Mouse (Mus musculus): ENCODE data around the gene Ncoa1. TPM values are rescaled to one million over a fixed set of nuclear protein-coding genes. Genes with fewer than 3 reads are reported as not detected.

Ncoa1 gene
- polyA plus RNA-seq, 1 experiment from 2014 or later = 10.4 TPM

DNA sequence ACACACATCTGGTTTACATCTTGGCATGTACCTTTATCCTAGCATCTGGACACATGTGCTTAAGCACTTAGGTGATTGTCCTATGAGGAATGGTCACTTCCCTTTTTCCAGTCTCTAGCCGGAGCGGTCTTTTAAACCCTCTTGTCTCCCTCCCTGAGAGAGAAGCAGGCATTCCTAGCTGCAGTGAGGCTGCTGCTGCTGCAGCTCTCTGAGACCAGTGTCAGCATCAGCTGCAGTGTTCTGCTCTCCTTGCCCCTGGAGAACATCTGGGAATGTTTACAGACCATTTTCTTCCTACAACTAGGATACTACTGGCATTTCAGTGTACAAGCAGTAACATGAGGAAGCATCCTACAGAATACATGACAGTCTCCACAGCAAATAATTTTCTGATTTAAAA is 133.8 kb downstream of the Ncoa1 start:
- H3K4me3 ChIP-seq (ENCODE audit: low read depth, low read length) = no peak overlapping the region
- ATAC-seq (ENCODE audit: insufficient number of reproducible peaks, insufficient read depth, low FRiP score, low read depth) = no peak
- 0 out of 2 replicates have a peak, but pooled peaks cover 6% of the 10 kb centered on the region for H3K4me1 ChIP-seq (ENCODE audit: control insufficient read depth, insufficient read depth, low read length)
- no peak overlapping the region for H3K27ac ChIP-seq (ENCODE audit: low read length)
- H3K36me3 ChIP-seq (ENCODE audit: control insufficient read depth, insufficient read depth, low read length) = no peaks in the 10 kb centered on the region
- no peaks in the 10 kb centered on the region for H3K27me3 ChIP-seq (ENCODE audit: control insufficient read depth, insufficient read depth, low read length)
- no peaks in the 10 kb centered on the region for H3K9me3 ChIP-seq (ENCODE audit: control insufficient read depth, low read depth, low read length)
- no peak overlapping the region for H3K4me2 ChIP-seq (replicated peaks; ENCODE audit: low read depth, low read length)
- no peak overlapping the region for H3K9ac ChIP-seq (replicated peaks; ENCODE audit: low read depth, low read length)
- 57% methylated on average over 2 of the region's 2 CpGs for WGBS

DNA sequence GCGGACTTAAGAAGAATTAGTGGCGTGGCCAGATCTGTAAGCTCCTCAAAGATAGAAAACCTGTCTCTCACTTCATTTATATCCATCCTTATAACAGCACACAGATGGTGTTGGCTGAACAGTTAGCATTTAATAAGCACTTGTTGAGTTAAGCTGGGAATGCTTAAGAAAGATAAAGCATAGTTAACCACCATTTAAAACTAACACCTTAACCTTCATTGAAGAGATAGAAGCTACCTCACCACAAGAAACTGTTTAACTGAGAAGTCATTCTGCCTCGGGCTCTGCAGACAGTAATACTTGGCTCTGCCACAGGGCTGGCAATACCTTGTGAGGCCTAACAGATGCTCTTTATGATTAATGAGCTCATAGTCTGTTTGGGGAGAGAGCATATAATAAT is 134.9 kb downstream of the Ncoa1 start:
- Histone ChIP-seq H3K27ac (ENCODE audit: low read length) (no peak overlapping the region), H3K4me1 (ENCODE audit: control insufficient read depth, insufficient read depth, low read length) (0 out of 2 replicates have a peak, but pooled peaks cover 6% of the 10 kb centered on the region), H3K36me3 (ENCODE audit: control insufficient read depth, insufficient read depth, low read length) (no peaks in the 10 kb centered on the region), H3K4me3 (ENCODE audit: low read depth, low read length) (no peak overlapping the region), H3K9ac (replicated peaks; ENCODE audit: low read depth, low read length) (no peak overlapping the region), H3K9me3 (ENCODE audit: control insufficient read depth, low read depth, low read length) (no peaks in the 10 kb centered on the region), H3K27me3 (ENCODE audit: control insufficient read depth, insufficient read depth, low read length) (no peaks in the 10 kb centered on the region), H3K4me2 (replicated peaks; ENCODE audit: low read depth, low read length) (no peak overlapping the region)
- 66% methylated on average over 3 of the region's 3 CpGs for WGBS
- ATAC-seq (ENCODE audit: insufficient number of reproducible peaks, insufficient read depth, low FRiP score, low read depth) = no peak

DNA sequence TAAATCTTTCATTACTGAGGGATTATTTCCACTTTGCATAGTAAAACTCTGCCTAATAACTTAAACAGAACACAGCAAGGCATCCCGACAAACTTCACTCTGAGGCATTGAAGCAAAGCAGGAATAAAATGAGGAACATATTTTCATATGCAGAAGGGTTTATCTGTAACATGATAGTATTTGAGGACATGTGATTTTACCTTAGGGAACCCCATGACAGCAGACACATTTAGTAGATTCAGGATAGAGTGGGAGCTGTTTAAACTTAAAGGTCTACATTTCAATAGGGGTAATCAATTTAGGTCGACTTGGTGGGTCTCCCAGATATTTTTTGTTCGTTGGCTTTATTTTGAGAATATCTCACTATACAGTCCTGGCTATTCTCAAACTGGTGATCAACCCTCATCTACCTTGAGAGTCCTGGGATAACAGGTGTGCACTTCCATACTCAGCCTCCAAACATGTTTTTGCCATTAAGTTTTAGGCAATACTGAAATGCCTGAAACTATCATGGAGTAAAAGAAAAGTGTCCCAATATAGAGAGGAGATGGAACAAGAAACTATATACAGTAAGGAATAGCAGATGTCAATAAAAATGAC is 136.6 kb downstream of the Ncoa1 start:
- 64% methylated on average over 3 of the region's 3 CpGs for WGBS
- Histone ChIP-seq H3K4me2 (replicated peaks; ENCODE audit: low read depth, low read length) (no peak overlapping the region), H3K9me3 (ENCODE audit: control insufficient read depth, low read depth, low read length) (no peaks in the 10 kb centered on the region), H3K9ac (replicated peaks; ENCODE audit: low read depth, low read length) (no peak overlapping the region), H3K27ac (ENCODE audit: low read length) (no peak overlapping the region), H3K4me1 (ENCODE audit: control insufficient read depth, insufficient read depth, low read length) (0 out of 2 replicates have a peak, but pooled peaks cover 6% of the 10 kb centered on the region), H3K4me3 (ENCODE audit: low read depth, low read length) (no peak overlapping the region), H3K36me3 (ENCODE audit: control insufficient read depth, insufficient read depth, low read length) (no peaks in the 10 kb centered on the region), H3K27me3 (ENCODE audit: control insufficient read depth, insufficient read depth, low read length) (no peaks in the 10 kb centered on the region)
- no peak for ATAC-seq (ENCODE audit: insufficient number of reproducible peaks, insufficient read depth, low FRiP score, low read depth)

DNA sequence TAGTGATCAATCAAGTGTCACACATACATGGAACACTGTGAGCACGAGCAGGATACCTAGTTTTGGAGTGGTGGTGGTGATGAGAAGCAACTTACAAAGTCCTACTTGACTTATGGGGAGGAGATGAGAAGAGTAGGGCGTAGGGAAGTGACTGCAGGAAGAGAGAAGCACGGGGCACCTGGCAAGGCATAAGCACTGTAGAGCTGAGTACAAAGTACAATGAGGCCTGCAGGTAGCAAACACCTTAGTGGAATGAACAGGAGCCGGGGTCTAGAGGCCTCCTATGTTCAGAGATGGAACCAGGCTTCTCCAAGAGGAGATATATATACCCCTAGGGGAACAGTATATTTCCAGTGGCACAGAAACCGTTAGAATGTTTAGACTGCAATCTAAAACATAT is 153.4 kb downstream of the Ncoa1 start:
- no peak overlapping the region for H3K27ac ChIP-seq (ENCODE audit: low read length)
- peaks cover 5% of the 10 kb centered on the region; the same call in 1 of the 2 replicates for H3K36me3 ChIP-seq (ENCODE audit: control insufficient read depth, insufficient read depth, low read length)
- H3K9ac ChIP-seq (replicated peaks; ENCODE audit: low read depth, low read length) = no peak overlapping the region
- no peaks in the 10 kb centered on the region for H3K27me3 ChIP-seq (ENCODE audit: control insufficient read depth, insufficient read depth, low read length)
- H3K4me1 ChIP-seq (ENCODE audit: control insufficient read depth, insufficient read depth, low read length) = no peaks in the 10 kb centered on the region
- H3K9me3 ChIP-seq (ENCODE audit: control insufficient read depth, low read depth, low read length) = no peaks in the 10 kb centered on the region
- no peak overlapping the region for H3K4me2 ChIP-seq (replicated peaks; ENCODE audit: low read depth, low read length)
- WGBS = 65% methylated on average over 5 of the region's 5 CpGs
- no peak for ATAC-seq (ENCODE audit: insufficient number of reproducible peaks, insufficient read depth, low FRiP score, low read depth)
- H3K4me3 ChIP-seq (ENCODE audit: low read depth, low read length) = no peak overlapping the region

DNA sequence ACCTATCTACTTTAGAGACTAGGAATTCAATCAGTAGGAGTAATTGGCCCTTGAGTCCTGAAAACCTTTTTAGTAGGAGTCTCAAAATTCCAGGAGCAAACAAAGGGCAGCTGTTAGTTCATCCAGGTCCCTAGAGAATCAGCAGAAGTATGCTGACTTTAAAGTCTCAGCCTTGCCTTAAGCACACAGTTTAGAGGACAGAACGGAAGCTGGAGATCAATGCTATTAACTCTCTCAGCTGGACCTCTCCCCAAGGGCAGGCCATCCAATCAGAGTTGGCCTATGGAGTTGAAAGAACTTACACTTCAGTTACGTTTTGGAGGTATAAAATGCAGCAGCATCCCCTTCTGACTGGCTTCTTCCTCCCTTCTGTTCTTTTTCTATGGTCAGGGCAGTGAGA is 154.8 kb downstream of the Ncoa1 start:
- Histone ChIP-seq H3K4me1 (ENCODE audit: control insufficient read depth, insufficient read depth, low read length) (no peaks in the 10 kb centered on the region), H3K4me2 (replicated peaks; ENCODE audit: low read depth, low read length) (no peak overlapping the region), H3K9me3 (ENCODE audit: control insufficient read depth, low read depth, low read length) (no peaks in the 10 kb centered on the region), H3K36me3 (ENCODE audit: control insufficient read depth, insufficient read depth, low read length) (peaks cover 5% of the 10 kb centered on the region; the same call in 1 of the 2 replicates), H3K27me3 (ENCODE audit: control insufficient read depth, insufficient read depth, low read length) (no peaks in the 10 kb centered on the region), H3K27ac (ENCODE audit: low read length) (no peak overlapping the region), H3K9ac (replicated peaks; ENCODE audit: low read depth, low read length) (no peak overlapping the region), H3K4me3 (ENCODE audit: low read depth, low read length) (no peak overlapping the region)
- ATAC-seq (ENCODE audit: insufficient number of reproducible peaks, insufficient read depth, low FRiP score, low read depth) = no peak
- WGBS = 36% methylated on average over 2 of the region's 2 CpGs

DNA sequence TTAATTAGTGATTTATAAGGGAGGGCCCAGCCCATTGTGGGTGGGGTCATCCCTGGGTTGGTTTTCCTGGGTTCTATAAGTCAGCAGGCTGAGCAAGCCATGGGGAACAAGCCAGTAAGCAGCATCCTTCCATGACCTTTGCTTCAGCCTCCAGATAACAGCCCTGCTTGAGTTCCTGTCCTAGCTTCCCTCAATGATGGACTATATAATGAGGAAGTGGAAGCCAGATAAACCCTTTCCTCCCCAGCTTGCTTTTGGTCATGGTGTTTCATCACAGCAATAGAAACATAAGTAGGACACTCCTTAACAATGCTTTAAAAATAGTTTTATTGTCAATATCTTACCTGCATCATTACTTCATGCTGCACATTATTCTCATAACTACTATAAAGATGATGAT is 163.2 kb downstream of the Ncoa1 start:
- Histone ChIP-seq H3K27ac (ENCODE audit: low read length) (no peak overlapping the region), H3K9ac (replicated peaks; ENCODE audit: low read depth, low read length) (no peak overlapping the region), H3K9me3 (ENCODE audit: control insufficient read depth, low read depth, low read length) (no peaks in the 10 kb centered on the region), H3K4me1 (ENCODE audit: control insufficient read depth, insufficient read depth, low read length) (no peaks in the 10 kb centered on the region), H3K4me2 (replicated peaks; ENCODE audit: low read depth, low read length) (no peak overlapping the region), H3K4me3 (ENCODE audit: low read depth, low read length) (no peak overlapping the region), H3K27me3 (ENCODE audit: control insufficient read depth, insufficient read depth, low read length) (no peaks in the 10 kb centered on the region), H3K36me3 (ENCODE audit: control insufficient read depth, insufficient read depth, low read length) (0 out of 2 replicates have a peak, but pooled peaks cover 3% of the 10 kb centered on the region)
- no peak for ATAC-seq (ENCODE audit: insufficient number of reproducible peaks, insufficient read depth, low FRiP score, low read depth)

DNA sequence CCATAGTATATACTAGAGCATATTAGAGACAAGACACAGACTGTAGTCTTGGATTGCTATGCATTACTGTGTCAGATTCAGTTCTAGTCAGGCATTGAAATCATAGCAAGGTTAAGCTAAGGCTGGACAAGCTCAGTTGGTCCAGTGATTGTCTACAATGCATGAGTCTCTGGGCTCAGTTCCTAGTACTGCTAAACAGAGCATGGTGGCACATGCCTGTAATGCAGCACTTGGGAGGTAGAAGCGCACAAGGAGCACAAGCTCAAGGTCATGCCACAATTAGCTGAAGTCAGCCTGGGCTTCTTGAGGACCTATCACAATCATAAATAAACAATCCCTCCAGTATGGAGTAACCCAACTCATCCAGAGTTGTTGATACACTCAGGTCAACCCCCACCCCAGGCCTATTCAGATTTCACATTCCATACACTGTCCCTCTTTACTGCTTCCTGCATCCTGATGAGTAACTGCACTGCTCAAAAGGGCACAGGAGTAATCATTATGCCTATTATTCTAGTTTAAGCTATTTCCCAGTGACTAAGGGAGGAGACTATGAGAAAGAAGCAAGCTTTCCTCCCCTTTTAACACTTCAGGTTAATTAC is 170.2 kb downstream of the Ncoa1 start:
- no peak overlapping the region for H3K4me2 ChIP-seq (replicated peaks; ENCODE audit: low read depth, low read length)
- no peaks in the 10 kb centered on the region for H3K9me3 ChIP-seq (ENCODE audit: control insufficient read depth, low read depth, low read length)
- no peak for ATAC-seq (ENCODE audit: insufficient number of reproducible peaks, insufficient read depth, low FRiP score, low read depth)
- no peak overlapping the region for H3K9ac ChIP-seq (replicated peaks; ENCODE audit: low read depth, low read length)
- 83% methylated on average over 1 of the region's 1 CpGs for WGBS
- H3K27me3 ChIP-seq (ENCODE audit: control insufficient read depth, insufficient read depth, low read length) = no peaks in the 10 kb centered on the region
- no peaks in the 10 kb centered on the region for H3K4me1 ChIP-seq (ENCODE audit: control insufficient read depth, insufficient read depth, low read length)
- H3K4me3 ChIP-seq (ENCODE audit: low read depth, low read length) = no peak overlapping the region
- no peak overlapping the region for H3K27ac ChIP-seq (ENCODE audit: low read length)
- H3K36me3 ChIP-seq (ENCODE audit: control insufficient read depth, insufficient read depth, low read length) = no peaks in the 10 kb centered on the region

DNA sequence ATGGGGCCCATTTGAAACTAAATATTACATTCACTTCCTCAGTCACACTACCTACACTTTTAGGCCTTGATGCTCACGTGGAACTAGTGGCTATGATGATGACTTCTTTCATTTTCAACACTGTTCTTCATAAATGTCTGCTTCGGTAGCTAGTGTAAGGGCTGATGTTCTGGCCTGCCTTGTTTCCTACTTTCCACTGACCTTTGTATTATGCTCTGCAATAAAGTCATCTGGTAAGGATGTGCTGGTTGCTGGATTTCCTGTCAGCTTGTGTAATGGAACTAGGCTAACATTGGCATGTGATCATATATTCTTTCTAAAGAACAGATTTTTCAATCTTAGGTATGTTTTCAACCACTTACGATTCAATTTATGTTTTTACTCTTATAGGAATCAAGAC is 177.7 kb downstream of the Ncoa1 start:
- no peak overlapping the region for H3K27ac ChIP-seq (ENCODE audit: low read length)
- ATAC-seq (ENCODE audit: insufficient number of reproducible peaks, insufficient read depth, low FRiP score, low read depth) = no peak
- H3K9me3 ChIP-seq (ENCODE audit: control insufficient read depth, low read depth, low read length) = no peaks in the 10 kb centered on the region
- no peak overlapping the region for H3K4me2 ChIP-seq (replicated peaks; ENCODE audit: low read depth, low read length)
- peaks cover 5% of the 10 kb centered on the region; the same call in 1 of the 2 replicates for H3K36me3 ChIP-seq (ENCODE audit: control insufficient read depth, insufficient read depth, low read length)
- H3K9ac ChIP-seq (replicated peaks; ENCODE audit: low read depth, low read length) = no peak overlapping the region
- no peaks in the 10 kb centered on the region for H3K27me3 ChIP-seq (ENCODE audit: control insufficient read depth, insufficient read depth, low read length)
- no peaks in the 10 kb centered on the region for H3K4me1 ChIP-seq (ENCODE audit: control insufficient read depth, insufficient read depth, low read length)
- WGBS = 82% methylated on average over 3 of the region's 3 CpGs
- no peak overlapping the region for H3K4me3 ChIP-seq (ENCODE audit: low read depth, low read length)

DNA sequence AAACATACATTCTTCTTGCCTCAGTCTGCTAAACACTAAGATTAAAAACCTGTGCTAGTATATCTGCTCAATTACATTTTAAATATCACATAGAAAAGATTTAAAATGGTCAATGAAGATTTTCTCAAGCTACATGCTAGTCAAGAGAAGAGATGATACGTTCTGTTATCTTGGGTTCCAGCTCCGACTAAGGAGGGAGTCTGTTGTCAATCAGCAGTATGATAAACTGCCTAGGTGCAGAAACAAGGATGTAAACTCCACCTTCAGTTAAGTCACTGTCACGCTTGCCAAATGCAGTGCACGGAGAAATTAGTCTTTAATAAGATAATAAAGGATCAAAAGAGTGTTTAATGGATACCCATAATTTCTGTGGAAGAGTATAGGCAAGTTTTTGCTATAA is 178.4 kb downstream of the Ncoa1 start:
- Histone ChIP-seq H3K27me3 (ENCODE audit: control insufficient read depth, insufficient read depth, low read length) (no peaks in the 10 kb centered on the region), H3K36me3 (ENCODE audit: control insufficient read depth, insufficient read depth, low read length) (peaks cover 5% of the 10 kb centered on the region; the same call in 1 of the 2 replicates), H3K9me3 (ENCODE audit: control insufficient read depth, low read depth, low read length) (no peaks in the 10 kb centered on the region), H3K9ac (replicated peaks; ENCODE audit: low read depth, low read length) (no peak overlapping the region), H3K4me3 (ENCODE audit: low read depth, low read length) (no peak overlapping the region), H3K4me2 (replicated peaks; ENCODE audit: low read depth, low read length) (no peak overlapping the region), H3K27ac (ENCODE audit: low read length) (no peak overlapping the region), H3K4me1 (ENCODE audit: control insufficient read depth, insufficient read depth, low read length) (no peaks in the 10 kb centered on the region)
- 85% methylated on average over 4 of the region's 4 CpGs for WGBS
- no peak for ATAC-seq (ENCODE audit: insufficient number of reproducible peaks, insufficient read depth, low FRiP score, low read depth)
